Mouse (Mus musculus): ENCODE results near the gene Syn3. TPM values are rescaled to one million over a fixed set of nuclear protein-coding genes. Genes with fewer than 3 reads are reported as not detected.

The Syn3 gene
- polyA plus RNA-seq, 1 experiment, result 0.18 TPM

DNA sequence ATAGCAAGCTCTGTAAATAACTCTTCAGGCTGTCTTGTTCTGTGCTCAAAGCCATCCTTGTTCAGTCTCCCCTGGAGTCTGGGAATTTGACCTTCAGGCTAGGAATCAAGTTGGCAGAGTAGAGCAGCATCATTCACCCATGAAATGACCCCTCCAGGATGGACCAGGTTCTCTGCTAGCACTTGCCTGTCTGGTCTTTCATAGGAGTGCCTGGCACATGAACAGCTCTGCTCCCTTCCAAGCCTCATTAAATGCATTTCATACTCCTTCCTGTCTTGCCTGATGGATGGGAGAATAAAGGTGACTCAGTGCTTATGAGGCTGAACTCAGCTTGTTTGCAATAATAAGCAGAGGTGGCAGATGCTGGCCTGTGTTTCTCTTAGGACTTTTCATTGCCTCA, 394.7 kb downstream of the Syn3 start:
- Histone ChIP-seq H3K27me3 (ENCODE audit: control insufficient read depth, insufficient read depth, low read length) (no peaks in the 10 kb centered on the region), H3K4me1 (ENCODE audit: control insufficient read depth, insufficient read depth, insufficient read length) (no peaks in the 10 kb centered on the region), H3K36me3 (ENCODE audit: control insufficient read depth, insufficient read depth, low read length) (no peaks in the 10 kb centered on the region), H3K4me3 (ENCODE audit: extremely low read depth, insufficient read depth, insufficient read length) (no peak overlapping the region), H3K27ac (ENCODE audit: insufficient read depth, low read length) (no peak overlapping the region)
- TF ChIP-seq POLR2A (IDR thresholded peaks at IDR 0.05; ENCODE audit: low read depth, low read length) (no peak), CTCF (IDR thresholded peaks at IDR 0.05; ENCODE audit: extremely low read depth, insufficient read depth, insufficient read length, insufficient replicate concordance) (no peak)
- no peak for DNase-seq (ENCODE audit: low read depth in 1 of 2, low spot score in 2 of 2)

DNA sequence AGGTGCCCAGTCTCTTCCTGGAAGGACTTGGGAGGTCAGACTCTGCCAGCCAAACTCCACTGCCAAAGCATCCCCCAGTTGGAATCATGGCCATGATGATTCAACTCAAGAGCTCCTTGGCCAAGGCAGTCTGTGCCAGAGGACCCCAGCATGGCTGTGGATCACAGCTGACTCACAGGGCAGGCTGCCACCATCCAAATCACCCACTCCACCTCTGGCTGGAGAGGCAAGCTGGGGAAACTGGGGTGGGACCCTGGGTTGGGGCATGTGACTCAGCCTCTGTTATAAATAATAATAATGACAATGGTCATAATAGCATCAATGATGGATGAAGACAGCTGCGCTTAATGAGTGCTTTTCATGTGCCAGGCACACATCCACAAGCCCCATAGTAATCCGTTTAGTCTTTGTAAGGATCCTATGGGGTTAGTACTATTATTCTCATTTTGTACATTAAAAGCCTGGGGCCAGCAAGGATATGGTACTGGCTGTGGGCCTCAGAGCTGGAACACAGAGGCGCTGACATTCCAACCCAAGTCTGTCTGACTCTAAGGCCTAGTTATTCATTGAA, 398.3 kb downstream of the Syn3 start:
- TF ChIP-seq CTCF (IDR thresholded peaks at IDR 0.05; ENCODE audit: extremely low read depth, insufficient read depth, insufficient read length, insufficient replicate concordance), result no peak
- no peak for TF ChIP-seq POLR2A (IDR thresholded peaks at IDR 0.05; ENCODE audit: low read depth, low read length)
- Histone ChIP-seq H3K27ac (ENCODE audit: insufficient read depth, low read length) (no peak overlapping the region), H3K36me3 (ENCODE audit: control insufficient read depth, insufficient read depth, low read length) (no peaks in the 10 kb centered on the region), H3K4me3 (ENCODE audit: extremely low read depth, insufficient read depth, insufficient read length) (no peak overlapping the region), H3K4me1 (ENCODE audit: control insufficient read depth, insufficient read depth, insufficient read length) (no peaks in the 10 kb centered on the region), H3K27me3 (ENCODE audit: control insufficient read depth, insufficient read depth, low read length) (no peaks in the 10 kb centered on the region)
- WGBS, result 93% methylated on average over 3 of the region's 3 CpGs
- DNase-seq (ENCODE audit: low read depth in 1 of 2, low spot score in 2 of 2), result no peak

DNA sequence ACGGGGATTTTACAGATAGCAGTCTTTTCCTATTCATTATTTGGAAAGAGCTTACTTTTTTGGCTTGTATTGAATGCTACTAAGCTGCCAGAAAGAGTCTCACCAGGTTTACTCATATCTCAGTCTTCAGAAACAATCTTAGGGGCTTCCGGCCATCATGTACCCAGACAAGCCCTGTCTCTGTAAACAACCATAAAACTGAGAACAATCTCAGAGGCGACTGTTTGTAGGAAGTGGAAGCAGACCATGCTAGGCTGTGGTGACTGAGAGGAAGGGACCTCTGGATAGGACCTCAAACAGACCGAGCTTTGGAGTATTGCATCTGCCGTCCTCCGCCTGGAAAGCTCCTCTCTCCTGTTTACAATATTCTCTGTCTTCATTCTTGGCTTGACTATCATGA, 400.3 kb downstream of the Syn3 start:
- H3K27ac ChIP-seq (ENCODE audit: insufficient read depth, low read length), result no peak overlapping the region
- 81% methylated on average over 6 of the region's 6 CpGs for WGBS
- TF ChIP-seq CTCF (IDR thresholded peaks at IDR 0.05; ENCODE audit: extremely low read depth, insufficient read depth, insufficient read length, insufficient replicate concordance) (no peak), POLR2A (IDR thresholded peaks at IDR 0.05; ENCODE audit: low read depth, low read length) (no peak)
- no peaks in the 10 kb centered on the region for H3K27me3 ChIP-seq (ENCODE audit: control insufficient read depth, insufficient read depth, low read length)
- H3K36me3 ChIP-seq (ENCODE audit: control insufficient read depth, insufficient read depth, low read length), result no peaks in the 10 kb centered on the region
- H3K4me3 ChIP-seq (ENCODE audit: extremely low read depth, insufficient read depth, insufficient read length), result no peak overlapping the region
- H3K4me1 ChIP-seq (ENCODE audit: control insufficient read depth, insufficient read depth, insufficient read length), result no peaks in the 10 kb centered on the region
- DNase-seq (ENCODE audit: low read depth in 1 of 2, low spot score in 2 of 2), result no peak

DNA sequence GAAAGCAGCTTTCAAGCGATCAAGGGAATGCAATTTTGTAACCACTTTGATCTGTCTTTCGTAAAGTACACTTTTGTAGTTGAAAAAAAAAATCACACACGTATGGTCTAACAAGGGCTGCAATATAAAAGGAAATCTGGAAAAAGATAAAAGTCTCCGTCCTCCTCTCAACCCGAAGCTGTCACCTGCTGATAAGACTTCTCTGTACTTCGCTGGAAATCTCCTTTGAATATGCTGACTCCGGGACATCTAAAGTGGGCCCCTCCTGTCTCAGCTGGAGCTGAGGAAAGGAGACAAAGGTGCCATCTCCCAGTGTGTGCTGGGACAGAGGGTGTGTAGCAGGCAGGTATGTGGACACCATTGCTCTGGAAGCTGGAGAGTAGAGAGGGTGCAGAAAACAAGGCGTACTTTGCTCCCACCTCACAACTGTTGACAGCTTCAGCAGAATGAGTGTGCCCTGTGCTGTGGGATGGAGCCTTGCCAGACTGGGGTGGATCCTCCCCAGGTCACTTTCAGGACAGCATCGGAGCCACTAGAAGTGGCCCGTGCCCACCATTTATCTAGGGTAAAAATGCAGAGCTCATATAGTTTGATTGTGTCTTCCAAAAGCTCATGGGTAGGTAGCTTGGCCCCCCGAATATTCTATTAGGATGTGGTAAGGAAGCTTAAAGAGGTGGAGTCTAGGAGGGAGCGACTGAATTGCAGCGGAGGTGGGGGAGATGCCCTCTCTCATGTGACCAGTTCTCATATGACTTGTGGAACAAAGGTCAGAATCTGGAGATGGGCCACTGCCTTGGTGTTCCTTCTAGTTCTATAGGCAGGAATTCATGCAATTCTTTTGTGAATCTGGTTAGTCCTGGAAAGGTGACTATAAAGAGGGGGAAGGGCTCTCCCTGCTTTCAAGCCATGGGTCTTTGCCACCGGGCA, 405.3 kb downstream of the Syn3 start:
- DNase-seq (ENCODE audit: low read depth in 1 of 2, low spot score in 2 of 2), result no peak
- TF ChIP-seq POLR2A (IDR thresholded peaks at IDR 0.05; ENCODE audit: low read depth, low read length) (no peak), CTCF (IDR thresholded peaks at IDR 0.05; ENCODE audit: extremely low read depth, insufficient read depth, insufficient read length, insufficient replicate concordance) (no peak)
- WGBS, result 71% methylated on average over 14 of the region's 14 CpGs
- Histone ChIP-seq H3K27ac (ENCODE audit: insufficient read depth, low read length) (no peak overlapping the region), H3K36me3 (ENCODE audit: control insufficient read depth, insufficient read depth, low read length) (no peaks in the 10 kb centered on the region), H3K4me1 (ENCODE audit: control insufficient read depth, insufficient read depth, insufficient read length) (no peaks in the 10 kb centered on the region), H3K27me3 (ENCODE audit: control insufficient read depth, insufficient read depth, low read length) (no peaks in the 10 kb centered on the region), H3K4me3 (ENCODE audit: extremely low read depth, insufficient read depth, insufficient read length) (no peak overlapping the region)

DNA sequence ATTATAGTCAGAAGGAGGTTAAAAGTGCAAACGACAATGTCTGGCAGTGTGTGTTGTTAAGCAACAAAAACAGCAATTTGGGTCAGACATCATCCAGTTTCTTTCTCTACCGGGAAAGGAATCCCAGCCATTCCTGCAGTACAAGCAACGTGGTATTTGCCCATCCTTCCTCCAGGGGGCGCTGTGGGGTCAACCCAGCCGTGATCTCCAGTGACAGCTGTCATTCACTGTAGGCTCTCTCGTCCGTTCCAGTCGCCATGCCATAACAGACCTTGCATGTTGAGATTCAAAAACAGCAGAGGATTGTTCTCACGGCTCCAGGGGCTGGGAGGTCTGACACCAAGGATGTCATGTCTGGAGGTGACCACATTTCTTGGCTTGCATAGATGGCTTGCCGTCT, 406.8 kb downstream of the Syn3 start:
- Histone ChIP-seq H3K27ac (ENCODE audit: insufficient read depth, low read length) (no peak overlapping the region), H3K4me1 (ENCODE audit: control insufficient read depth, insufficient read depth, insufficient read length) (no peaks in the 10 kb centered on the region), H3K27me3 (ENCODE audit: control insufficient read depth, insufficient read depth, low read length) (no peaks in the 10 kb centered on the region), H3K36me3 (ENCODE audit: control insufficient read depth, insufficient read depth, low read length) (no peaks in the 10 kb centered on the region), H3K4me3 (ENCODE audit: extremely low read depth, insufficient read depth, insufficient read length) (no peak overlapping the region)
- peak; percentile 44; the same call in 1 of the 2 replicates for TF ChIP-seq CTCF (IDR thresholded peaks at IDR 0.05; ENCODE audit: extremely low read depth, insufficient read depth, insufficient read length, insufficient replicate concordance)
- TF ChIP-seq POLR2A (IDR thresholded peaks at IDR 0.05; ENCODE audit: low read depth, low read length), result no peak
- 62% methylated on average over 10 of the region's 10 CpGs for WGBS
- peak in 1 of 2 experiments; percentile 4 for DNase-seq (ENCODE audit: low read depth in 1 of 2, low spot score in 2 of 2)

DNA sequence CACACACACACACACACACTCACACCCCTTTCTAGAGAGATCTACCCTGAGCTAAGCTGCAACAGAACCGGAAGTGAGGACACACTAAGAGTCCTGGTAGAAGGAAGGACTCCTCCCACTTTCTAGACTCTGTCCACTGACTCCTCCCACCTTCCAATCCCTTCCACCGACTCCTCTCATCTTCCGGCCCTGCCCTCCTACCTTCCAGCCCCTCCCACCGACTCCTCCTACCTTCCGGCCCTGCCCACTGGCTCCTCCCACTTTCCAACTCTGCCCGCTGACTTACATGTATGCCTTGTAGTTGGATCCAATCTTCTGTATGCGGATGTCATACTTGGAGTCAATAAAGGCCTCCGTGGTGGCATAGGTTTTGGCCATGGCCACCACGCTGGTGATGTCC, 418.8 kb downstream of the Syn3 start:
- Histone ChIP-seq H3K4me3 (ENCODE audit: extremely low read depth, insufficient read depth, insufficient read length) (no peak overlapping the region), H3K4me1 (ENCODE audit: control insufficient read depth, insufficient read depth, insufficient read length) (no peaks in the 10 kb centered on the region), H3K36me3 (ENCODE audit: control insufficient read depth, insufficient read depth, low read length) (no peaks in the 10 kb centered on the region), H3K27me3 (ENCODE audit: control insufficient read depth, insufficient read depth, low read length) (no peaks in the 10 kb centered on the region), H3K27ac (ENCODE audit: insufficient read depth, low read length) (no peak overlapping the region)
- TF ChIP-seq CTCF (IDR thresholded peaks at IDR 0.05; ENCODE audit: extremely low read depth, insufficient read depth, insufficient read length, insufficient replicate concordance) (no peak), POLR2A (IDR thresholded peaks at IDR 0.05; ENCODE audit: low read depth, low read length) (no peak)
- 79% methylated on average over 9 of the region's 9 CpGs for WGBS
- no peak for DNase-seq (ENCODE audit: low read depth in 1 of 2, low spot score in 2 of 2)

DNA sequence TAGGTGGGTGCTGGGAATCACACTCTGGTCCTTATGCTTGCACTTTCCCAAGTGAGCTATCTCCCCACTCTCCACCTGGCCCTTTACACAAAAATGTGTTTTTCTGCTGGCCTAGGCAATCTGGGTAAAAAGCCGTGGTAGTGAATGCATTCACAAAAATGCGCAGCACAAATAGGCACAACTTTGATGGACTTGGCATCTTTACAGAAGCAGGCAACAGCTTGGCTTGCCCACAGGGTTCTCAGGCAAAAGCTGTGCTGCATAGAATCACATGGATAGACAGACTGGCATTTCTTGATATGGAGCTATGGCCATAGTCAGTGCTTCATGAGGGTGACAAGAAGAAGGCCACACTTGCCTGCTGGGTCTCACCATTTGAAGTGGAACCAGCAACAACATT, 419.9 kb downstream of the Syn3 start:
- no peak for TF ChIP-seq CTCF (IDR thresholded peaks at IDR 0.05; ENCODE audit: extremely low read depth, insufficient read depth, insufficient read length, insufficient replicate concordance)
- TF ChIP-seq POLR2A (IDR thresholded peaks at IDR 0.05; ENCODE audit: low read depth, low read length), result no peak
- Histone ChIP-seq H3K36me3 (ENCODE audit: control insufficient read depth, insufficient read depth, low read length) (no peaks in the 10 kb centered on the region), H3K27me3 (ENCODE audit: control insufficient read depth, insufficient read depth, low read length) (no peaks in the 10 kb centered on the region), H3K4me1 (ENCODE audit: control insufficient read depth, insufficient read depth, insufficient read length) (no peaks in the 10 kb centered on the region), H3K27ac (ENCODE audit: insufficient read depth, low read length) (no peak overlapping the region), H3K4me3 (ENCODE audit: extremely low read depth, insufficient read depth, insufficient read length) (no peak overlapping the region)
- DNase-seq (ENCODE audit: low read depth in 1 of 2, low spot score in 2 of 2), result no peak
- 90% methylated on average over 2 of the region's 2 CpGs for WGBS
